Mouse (Mus musculus) retina, postnatal 7 days (tissue): Measurements from ENCODE around the gene Lasp1.

Source experiments
- DNase-seq: peaks from one replicate; pipeline ENCODE4 v3.0.0-alpha.2; 2012; ENCODE audit warnings: low read depth, low spot score

Gene Lasp1

GRCm38 (mm10) chr11:97796910-97797309 lies 1.9 kb upstream of the Lasp1 start:
- no peak for DNase-seq

GRCm38 (mm10) chr11:97797369-97798082 lies 1.3 kb upstream of the Lasp1 start:
- DNase-seq = no peak

GRCm38 (mm10) chr11:97798083-97798435 lies 741 bp upstream of the Lasp1 start:
- DNase-seq = no peak

GRCm38 (mm10) chr11:97799146-97799993 lies 570 bp downstream of the Lasp1 start:
- no peak for DNase-seq

- no peak for DNase-seq
Measured at GRCm38 (mm10) chr11:97799994-97800690, 1.3 kb downstream of the Lasp1 start.

GRCm38 (mm10) chr11:97800691-97801408 lies 2.0 kb downstream of the Lasp1 start:
- DNase-seq = no peak

GRCm38 (mm10) chr11:97801409-97802193 lies 2.8 kb downstream of the Lasp1 start:
- DNase-seq = no peak

- no peak for DNase-seq
Measured at GRCm38 (mm10) chr11:97802194-97802470, 3.3 kb downstream of the Lasp1 start.

GRCm38 (mm10) chr11:97802495-97802894 lies 3.7 kb downstream of the Lasp1 start:
- no peak for DNase-seq

- no peak for DNase-seq
Measured at GRCm38 (mm10) chr11:97803847-97804246, 5.0 kb downstream of the Lasp1 start.

- DNase-seq = no peak
Measured at GRCm38 (mm10) chr11:97804841-97805661, 6.3 kb downstream of the Lasp1 start.

- DNase-seq = no peak
Measured at GRCm38 (mm10) chr11:97805662-97806612, 7.1 kb downstream of the Lasp1 start.

- no peak for DNase-seq
Measured at GRCm38 (mm10) chr11:97806613-97806964, 7.8 kb downstream of the Lasp1 start.

GRCm38 (mm10) chr11:97807626-97808025 lies 8.8 kb downstream of the Lasp1 start:
- DNase-seq = no peak

GRCm38 (mm10) chr11:97808093-97808492 lies 9.3 kb downstream of the Lasp1 start:
- no peak for DNase-seq

- no peak for DNase-seq
Measured at GRCm38 (mm10) chr11:97808621-97809234, 9.9 kb downstream of the Lasp1 start.

- no peak for DNase-seq
Measured at GRCm38 (mm10) chr11:97809235-97810121, 10.7 kb downstream of the Lasp1 start.

GRCm38 (mm10) chr11:97810356-97810755 lies 11.6 kb downstream of the Lasp1 start:
- DNase-seq = no peak
